Mouse (Mus musculus) kidney, postnatal 14 days (tissue): Measurements from ENCODE around the gene Csmd2.

Source experiments
- DNase-seq: peaks from one replicate; pipeline ENCODE4 v3.0.0; 2022; ENCODE audit warnings: mixed read lengths

Gene Csmd2

DNA sequence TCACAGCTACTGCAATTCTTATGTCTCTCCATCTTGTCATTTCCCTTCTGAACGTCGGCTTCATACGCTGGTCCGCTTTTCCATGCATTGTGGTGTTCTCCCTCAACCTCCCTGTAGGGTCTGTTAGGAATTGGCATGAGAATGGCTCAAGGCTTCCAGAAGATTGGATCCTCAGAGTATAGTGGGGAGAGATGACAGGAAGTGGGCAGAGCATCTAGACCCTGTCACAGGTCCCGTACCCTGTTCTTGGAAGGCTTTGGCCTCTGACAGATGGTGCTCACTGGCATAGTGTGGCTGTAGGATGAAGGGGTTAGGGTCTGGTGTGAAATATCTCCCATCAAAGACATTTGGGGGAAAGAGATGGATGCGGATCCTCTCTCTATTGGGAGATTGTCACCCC lies 380.4 kb downstream of the Csmd2 start:
- no peak for DNase-seq

DNA sequence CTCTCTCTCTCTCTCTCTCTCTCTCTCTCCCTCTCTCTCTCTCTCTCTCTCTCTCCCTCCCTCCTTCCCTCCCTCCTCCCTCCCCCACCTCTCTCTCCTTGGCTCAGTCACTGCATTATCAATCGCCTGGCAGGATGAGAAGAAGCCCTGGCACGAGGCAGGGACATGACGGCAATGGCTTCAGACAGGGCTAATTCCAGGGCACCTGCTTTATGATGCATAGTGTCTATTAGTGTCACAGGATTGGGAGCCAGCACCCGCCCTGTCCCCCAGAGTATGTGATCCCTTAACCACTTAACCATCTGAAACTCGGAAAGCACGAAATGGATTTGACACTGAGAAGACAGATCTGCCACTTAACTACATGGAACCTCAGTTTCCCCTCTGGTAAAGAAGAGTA lies 384.1 kb downstream of the Csmd2 start:
- DNase-seq, result no peak

DNA sequence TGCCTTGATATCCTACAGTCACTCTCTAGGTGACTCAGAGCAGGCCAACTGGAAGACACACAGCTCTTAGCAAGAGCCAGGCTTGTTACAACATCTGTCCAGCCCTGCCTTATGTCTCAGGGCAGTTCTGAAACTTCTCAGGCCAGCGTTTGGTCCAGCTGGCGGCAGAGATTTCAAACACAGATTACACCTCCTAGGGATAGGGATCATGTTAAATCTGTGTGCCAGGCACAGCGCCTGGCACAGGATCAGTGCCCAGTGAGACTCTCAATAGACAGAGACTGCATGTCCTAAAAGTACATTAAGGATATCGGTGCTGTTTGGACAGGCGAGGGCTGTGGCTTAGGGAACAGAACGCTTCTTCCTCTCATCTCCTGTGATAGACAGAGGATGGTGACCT lies 385.5 kb downstream of the Csmd2 start:
- DNase-seq, result no peak

DNA sequence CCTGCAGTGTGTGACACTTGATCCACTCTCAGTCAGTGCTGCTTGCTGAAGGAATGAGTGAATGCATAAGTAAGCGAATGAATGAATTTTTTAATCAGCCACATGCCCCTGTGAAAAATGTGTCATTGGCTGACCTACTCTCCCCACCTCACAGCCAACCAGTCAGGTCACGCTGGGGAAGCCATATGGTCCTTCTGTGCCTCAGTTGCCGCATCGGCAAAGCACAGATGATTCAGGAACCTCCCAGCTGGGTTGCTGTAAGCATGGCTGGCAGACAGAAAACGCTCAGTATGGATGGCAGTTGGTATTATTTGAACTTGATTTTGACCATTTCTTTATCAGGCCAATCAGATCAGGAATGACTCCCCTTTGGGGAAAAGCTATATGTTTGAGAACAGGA lies 386.4 kb downstream of the Csmd2 start:
- DNase-seq, result no peak

DNA sequence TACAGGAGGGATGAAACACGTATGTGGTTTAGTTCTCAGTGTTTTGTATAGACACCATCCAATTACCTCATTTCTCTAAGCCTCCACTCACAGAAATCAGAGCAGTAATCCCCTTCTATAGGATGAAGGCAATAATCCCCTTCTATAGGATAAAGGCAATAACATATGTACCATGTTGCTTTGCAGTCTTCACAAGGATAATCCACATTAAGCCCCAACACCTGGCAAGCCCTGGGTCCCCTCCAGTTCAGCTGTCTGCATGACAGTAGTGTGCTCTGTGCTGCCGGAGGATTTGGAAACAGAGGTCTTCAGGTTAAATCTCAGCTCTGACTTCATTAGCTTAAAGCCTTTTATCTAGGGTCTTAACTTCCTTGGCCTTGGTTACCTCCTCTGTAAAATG lies 391.3 kb downstream of the Csmd2 start:
- DNase-seq, result no peak

DNA sequence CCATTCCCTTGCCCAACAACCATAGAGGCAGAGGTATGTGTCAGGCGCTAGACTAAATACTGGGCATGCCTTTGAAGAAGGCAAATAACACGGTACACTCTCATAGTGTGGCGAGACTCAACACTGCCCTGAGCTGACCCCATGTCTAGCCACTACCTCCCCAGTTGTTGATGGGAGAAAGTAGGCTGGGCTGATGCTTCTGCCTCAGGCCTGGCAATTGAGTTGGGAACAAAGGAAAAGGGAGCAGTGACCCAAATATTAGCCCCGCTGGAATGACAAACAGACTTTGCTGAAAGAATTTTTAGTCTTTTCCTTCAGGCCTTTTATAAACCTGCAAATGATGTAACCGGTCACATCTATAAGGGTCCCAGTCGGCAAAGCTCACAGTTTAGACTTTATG lies 393.7 kb downstream of the Csmd2 start:
- no peak for DNase-seq

DNA sequence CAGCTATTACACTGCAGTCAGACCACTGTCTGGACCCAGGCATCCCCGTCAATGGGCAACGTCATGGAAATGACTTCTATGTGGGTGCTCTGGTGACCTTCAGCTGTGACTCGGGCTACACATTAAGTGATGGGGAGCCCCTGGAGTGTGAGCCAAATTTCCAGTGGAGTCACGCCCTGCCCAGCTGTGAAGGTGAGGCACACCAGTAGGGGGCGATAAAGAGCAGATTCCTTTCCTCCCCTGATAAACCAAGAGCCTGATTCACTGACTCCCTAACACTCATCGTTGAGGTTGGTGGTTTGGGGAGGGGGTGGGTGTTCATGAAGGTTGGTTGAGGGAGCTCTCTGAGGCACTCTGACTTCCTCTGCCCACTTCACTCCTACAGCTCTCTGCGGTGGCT lies 396.1 kb downstream of the Csmd2 start:
- no peak for DNase-seq

DNA sequence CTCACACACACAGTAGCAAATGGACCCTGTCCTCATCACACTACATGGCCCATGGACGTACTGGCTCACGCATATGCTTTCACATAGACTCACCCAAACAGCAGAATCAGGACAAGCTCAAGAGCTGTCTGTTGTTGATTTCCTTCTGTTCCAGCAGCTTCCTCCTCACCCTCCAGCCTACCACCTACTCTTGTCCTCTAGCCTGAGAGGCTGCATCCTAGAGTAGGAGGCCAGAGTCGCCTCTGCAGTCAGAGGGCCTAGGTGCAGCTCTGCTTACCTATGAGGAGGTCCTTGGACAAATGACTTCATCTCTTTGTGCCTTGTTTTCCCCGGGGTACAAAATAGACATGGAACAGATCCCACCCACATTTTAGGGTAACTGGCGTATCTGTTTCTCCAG lies 403.8 kb downstream of the Csmd2 start:
- DNase-seq, result no peak

DNA sequence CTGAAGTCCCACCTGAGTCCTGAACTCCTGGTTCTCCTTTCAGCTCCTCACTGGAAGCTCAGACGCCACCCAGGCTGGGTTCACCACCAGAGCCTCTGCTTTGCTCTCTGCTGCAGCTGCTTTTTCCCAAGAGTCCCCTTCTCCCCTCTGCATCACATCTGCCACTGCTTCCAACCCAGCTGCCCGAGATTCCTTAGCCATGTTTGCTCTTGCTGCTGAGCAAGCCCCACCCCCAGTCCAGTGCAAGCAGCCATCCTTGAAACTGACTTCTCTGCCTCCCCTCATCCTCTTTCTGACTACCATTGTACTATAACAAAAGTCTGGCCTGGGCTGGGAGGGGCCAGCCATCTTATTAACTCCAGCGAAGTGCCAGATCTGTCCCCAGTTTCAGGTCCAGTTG lies 404.6 kb downstream of the Csmd2 start:
- no peak for DNase-seq

DNA sequence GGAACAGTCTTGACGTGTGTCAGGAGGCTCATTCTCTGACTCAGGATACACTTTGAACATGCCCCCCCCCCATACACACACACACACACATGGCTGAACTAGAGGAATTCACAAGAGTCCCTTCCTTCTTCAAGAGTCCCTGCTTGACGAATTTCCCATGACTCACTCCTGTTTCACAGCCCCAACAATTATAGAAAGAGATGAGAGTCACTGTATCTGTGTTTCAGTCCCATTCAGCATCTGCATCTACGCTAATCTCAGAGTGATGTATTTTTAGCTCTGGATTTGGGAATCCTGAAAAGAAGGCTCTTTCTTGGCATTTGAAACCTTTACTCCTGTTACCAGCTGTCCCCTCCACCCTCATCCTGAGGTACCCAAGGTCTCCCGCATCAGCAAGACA lies 406.2 kb downstream of the Csmd2 start:
- no peak for DNase-seq

DNA sequence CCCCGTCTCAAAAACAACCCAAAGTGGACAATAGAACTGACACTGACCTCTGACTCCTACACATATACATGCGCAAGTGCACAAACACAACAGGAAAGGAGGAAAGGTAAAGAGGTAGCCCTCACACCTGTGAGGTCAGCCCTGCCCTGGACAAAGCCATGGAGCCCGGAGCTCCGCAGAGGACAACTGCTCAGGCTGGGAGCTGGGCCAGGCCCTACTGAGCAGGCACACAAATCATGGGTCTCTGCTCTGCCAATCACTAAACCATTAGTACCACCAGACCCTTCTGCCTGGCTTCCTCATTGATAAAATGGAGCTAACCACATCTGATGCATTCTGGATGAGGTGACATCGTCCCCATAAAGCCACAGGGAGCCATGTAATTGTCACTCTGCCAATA lies 409.0 kb downstream of the Csmd2 start:
- DNase-seq, result no peak

DNA sequence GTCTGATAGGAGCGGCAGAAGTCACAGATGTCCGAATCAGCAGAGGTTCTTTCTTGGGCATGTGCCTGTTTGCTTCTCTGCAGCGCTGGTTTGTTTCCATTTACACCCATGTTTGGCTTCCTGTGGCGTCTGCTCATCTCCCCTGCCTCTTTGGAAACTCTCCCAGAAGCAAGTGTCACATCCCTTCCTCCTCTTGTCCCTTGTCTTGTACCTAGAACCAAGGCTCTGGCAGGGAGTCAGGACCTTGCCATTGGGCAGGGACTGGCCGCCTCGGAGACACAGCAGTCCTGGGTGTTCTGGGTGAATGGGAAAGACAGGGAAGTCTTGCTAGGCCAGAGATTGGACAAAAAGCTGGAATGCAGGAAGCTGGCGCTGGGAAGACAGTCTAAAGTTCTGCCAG lies 410.1 kb downstream of the Csmd2 start:
- no peak for DNase-seq

DNA sequence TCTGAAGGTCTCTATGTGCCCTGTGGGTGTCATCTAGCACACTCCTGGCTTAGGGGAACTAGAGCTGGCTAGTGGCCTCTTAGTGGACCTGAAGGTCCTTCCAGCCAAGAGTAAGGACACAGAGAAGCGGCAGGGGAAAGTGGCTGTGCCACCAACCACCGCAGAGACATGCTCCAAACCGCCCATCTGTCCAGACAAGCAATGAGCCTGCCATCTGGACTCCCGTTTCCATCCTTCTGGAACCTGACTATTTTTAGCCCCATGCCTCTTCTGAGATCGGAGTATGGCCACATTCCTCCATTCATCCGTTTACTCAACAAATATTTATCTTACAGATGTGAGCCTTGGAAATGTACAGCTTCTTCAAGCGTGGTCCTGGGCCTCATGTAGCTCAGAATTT lies 411.3 kb downstream of the Csmd2 start:
- no peak for DNase-seq

DNA sequence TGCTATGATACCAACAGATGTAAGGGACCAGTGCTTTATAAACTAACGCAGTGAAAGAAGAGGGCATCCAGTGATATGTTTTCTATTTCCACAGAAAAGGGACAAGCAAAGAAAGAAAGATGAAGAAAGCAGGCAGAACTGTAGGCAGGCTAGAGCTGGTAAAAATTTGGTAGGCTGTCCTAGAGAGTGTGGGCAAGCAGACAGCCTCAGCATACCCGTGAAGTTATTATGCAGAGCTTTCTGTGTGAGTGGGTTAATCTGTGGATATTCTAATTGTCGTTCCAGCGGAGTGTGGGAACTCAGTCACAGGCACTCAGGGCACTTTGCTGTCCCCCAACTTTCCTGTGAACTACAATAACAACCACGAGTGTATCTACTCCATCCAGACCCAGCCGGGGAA lies 412.4 kb downstream of the Csmd2 start:
- DNase-seq, result no peak

DNA sequence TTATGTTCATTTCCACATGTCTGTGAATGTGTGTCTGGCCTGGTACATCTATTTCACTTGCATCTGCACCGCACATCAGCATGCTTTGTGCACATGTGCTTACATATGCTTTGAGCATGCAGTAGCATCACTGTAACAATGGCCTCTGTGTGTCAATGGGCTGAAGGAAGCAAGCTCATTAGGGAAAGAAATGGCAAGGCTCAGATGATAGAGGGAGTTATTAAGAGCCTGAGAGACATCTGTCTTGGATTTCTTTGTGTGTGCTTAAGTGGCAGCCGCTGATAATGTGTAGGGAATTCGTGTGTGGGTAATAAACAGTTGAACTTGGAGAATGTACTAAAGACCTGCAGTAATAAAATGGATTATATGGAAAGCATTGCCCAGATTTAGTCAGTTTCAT lies 413.9 kb downstream of the Csmd2 start:
- no peak for DNase-seq

DNA sequence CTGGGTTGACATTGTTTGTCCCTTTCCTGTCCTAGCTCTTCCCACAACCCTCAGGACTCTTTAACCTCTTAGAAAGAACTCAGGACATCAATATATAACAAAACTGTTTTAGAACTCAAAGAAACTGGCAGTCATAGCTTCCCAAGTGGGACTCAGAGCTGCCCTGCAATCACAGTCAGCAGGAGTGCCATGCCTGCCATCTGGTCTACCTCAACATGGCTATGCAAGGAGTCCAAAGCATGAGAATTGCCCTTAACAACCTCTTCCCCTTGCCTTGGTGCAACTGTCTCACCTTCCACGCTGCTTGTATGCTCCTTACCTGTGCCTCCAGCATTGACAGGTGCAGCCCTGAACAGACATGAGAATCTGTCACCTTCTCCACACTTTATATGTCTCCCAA lies 415.0 kb downstream of the Csmd2 start:
- DNase-seq, result no peak

DNA sequence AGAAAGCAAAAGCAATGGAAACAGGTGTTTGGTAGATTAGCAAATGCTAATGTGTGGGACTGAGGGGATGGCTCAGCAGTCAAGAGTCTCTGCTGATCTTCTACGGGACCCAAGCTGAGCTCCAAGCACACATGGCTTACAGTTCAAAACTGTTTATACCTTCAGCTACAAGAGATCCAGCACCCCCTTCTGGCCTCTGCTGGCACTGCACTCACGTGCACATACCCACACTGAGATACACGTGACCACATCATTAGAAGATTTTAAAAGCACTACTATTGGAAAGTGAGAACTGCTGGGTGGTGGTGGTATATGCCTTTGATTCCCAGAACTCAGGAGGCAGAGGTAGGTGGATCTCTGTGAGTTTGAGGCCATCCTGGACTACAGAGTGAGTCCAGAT lies 417.9 kb downstream of the Csmd2 start:
- DNase-seq, result no peak

DNA sequence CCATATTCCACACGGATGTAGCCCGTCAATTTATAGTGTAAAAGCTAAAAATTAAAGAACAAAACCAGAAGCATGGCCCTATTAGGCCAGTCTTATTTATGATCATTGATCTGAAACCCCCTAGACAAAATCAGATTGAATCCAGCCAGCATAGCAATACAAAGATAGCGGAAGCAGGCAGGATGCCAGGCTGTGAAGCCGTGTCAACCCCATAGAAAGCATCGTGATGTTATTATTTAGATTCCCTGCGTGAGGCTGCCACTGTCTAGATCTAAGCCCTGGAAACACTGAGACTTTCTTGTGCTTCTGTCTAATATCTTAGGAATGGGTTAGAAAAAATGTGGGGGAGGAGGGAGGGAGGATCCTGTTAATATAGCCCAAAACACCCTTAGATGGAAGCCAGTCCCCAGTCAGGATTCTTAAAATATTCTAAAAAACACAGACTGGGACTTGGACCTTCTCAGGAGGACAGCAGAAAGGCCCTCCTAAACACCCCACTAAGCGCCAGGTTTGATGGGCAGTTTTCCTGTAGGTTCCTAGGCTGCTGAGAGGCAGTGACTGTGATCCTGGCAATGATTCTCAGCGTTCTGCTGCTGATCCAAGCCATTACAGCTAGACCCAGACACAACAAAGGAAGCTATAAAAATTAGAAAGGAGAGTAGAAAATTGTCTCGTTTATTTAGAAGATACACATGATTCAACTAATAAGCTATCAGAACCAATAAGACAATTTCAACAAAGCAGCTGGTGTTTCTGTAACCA lies 419.6 kb downstream of the Csmd2 start:
- DNase-seq, result no peak

DNA sequence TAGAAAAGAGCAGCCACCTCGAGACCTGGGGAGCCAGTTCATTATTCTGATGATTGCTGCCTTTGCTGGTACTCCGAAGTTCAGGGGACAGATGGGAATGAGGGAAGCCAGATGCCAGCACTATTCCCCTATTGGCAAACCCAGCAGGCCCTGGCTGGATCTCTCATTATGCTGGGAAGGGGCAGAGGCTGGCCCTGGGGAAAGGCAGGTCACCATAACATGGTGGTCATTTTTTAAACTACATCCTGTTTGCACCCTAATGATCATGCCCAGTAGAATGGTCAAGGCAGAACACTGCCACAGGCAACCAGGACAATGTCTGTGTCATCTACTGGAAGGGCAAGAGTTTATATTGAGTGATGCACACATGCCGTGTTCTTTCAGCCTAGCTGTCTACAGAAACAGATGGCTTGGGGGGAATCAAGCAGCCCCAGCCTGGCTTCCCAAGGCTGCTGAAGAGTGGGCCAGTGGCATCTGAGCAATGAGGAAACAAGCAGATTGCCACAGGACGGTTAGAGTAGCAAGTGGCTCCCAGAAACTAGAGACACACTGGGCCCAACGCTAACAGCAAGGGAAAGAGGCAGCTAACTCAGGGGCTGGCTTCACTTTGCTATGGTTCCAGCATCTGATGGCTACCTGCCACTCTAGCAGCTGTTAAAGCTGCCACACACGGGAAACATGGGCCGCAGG lies 424.4 kb downstream of the Csmd2 start:
- no peak for DNase-seq

DNA sequence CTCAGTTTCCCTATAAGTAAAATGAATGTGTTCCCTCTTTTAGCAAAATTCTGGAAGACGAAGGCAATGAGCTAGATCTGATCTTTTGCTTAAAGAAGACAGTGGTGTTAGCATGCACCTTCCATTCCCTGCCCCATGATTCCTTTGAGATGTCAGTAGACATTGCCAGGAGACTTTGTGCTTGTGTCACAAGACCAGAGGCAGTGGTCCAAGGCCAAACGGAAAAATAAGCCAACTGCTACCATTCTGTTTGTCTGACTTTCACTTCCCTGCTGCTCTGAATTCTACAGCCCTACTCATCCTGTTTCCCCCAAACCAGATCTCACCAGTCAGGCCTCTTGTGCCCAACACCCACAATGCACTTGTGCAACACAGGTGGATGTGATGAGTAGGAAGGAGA lies 427.1 kb downstream of the Csmd2 start:
- DNase-seq, result peak; percentile 21

DNA sequence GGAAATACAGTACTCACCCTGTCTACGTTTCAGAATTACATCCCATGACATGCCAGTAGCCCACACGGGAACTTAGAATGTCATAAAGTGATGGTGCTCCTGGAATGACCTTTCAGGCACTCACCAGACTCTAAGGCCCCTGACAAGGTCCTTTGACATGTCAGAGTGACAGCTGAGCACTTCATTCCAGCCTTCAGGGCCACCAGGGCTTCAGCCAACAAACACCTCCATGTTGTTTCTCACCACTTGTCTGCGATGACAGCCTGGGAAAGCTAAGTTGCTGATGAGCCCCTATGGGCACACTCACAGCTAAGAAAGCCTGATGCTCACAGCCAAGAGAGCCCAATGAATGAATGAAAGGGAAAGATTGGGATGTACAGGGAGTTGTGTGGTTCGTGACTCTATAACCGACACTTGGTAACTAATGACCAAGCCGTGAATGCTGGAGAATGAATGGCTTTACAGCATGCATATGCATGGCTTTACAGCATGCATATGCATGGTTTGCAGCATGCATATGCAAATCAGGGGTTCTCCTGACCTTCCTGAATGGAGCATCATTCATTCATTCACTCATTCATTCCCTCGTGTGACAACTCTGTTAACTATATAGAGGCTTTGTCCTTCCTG lies 432.4 kb downstream of the Csmd2 start:
- no peak for DNase-seq

DNA sequence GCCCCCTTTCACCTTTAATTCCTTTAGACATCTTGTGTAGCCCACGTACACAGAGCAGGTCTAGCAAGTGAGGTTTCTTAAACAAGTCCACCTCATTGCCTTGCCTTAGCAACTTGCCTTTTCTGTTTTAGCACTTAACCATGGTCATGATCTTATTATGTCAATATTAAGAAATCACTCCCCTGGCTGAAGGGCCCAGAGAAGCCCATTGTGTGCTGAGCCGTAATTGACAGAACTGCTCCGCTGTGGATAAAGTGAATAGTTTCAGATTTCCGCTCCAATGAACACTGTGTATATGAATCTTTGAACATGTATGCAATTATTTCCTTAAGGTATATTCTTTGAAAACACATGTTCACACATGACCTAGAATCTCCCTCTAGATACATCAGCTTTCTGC lies 434.8 kb downstream of the Csmd2 start:
- DNase-seq, result no peak

DNA sequence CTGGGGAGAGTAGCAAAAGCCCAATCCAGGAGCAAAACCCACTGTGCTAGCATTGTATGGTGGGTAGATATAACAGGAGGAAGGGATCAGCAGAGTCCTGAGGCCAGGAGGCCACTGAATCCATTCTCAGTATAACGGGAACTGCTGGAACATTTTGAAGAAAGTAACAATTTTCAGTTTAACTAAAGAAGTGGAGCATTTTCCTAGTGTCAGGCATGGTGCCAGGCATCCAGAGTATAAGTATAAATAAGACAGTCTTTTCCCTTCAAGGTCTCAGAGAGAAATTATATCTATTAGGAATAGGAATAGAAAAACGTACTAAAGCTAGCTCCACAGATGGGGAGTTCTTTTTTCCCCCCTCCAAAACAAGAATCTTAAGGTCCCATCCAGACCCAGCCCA lies 437.7 kb downstream of the Csmd2 start:
- no peak for DNase-seq

DNA sequence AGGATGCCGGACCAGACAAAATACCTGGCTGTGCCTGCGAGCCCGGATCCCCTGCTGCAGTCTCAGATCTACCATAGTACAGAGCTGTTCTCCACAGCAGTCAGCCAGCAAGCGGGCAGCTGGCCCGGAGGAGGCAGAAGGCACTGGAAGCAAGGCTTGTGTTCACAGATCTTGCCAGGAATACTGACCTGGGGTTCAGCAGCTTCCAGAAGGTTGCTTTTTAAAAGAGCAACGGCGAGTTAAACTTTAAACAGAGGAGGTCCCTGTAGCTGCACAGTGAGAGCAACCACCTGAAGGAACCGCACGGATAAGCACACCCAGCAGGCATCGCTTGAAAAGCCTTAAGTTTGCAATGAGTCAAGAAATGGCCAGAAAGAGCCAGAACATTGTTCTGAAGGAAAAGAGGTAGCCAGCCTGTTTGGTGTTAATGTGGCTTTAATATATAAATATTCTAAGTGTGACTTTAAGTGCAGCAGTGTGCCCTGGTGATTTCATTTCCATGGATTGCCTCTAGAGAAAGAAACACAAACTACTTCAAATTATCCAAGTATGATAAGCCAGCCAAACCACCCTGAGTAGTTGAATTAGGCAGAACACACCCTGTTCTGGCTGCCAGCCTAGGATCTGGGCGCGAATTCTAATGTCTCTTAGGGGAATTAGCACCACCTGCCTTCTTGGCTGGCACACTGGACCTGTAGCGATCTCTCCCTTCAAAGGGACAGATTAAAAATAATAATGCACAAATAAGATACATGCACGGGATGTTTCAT lies 439.8 kb downstream of the Csmd2 start:
- DNase-seq, result peak; percentile 76
